Mouse (Mus musculus) layer of hippocampus, postnatal 14 days (tissue): ENCODE data around the gene Tlr8. TPM values are rescaled to one million over a fixed set of nuclear protein-coding genes. Genes with fewer than 3 reads are reported as not detected.
"Not testable (repeated sequence)": the region's sequence is repeated elsewhere in the genome, so short reads cannot be mapped to it uniquely, and the experiment has no call there.

Source experiments
- DNase-seq, 2 experiments: peaks; one replicate each; pipeline ENCODE4 v3.0.0; 2021 to 2022; ENCODE audit warnings: low spot score in 2 of 2, mixed read lengths in 1 of 2
- long read RNA-seq, 2 experiments: library from polyadenylated mRNA; stranded (forward); transcript quantifications; one replicate each; pipeline ENCODE4 v2.0.0; 2021
- total RNA-seq, 2 experiments: library from RNA; stranded (reverse); gene quantifications; 2 replicates each; pipeline ENCODE4 v1.2.3; 2021

Tlr8 gene
- under 1 TPM; 0.12 to 0.53 TPM for total RNA-seq
- long read RNA-seq, experiment 1, result 0 reads
- long read RNA-seq, experiment 2, result 0 reads

- DNase-seq, result no peak
Measured at GRCm38 (mm10) chrX:167264086-167264485, at the start of gene Tlr8. Gene Tlr8, minus strand, starts transcription at chrX:167264329.

DNA sequence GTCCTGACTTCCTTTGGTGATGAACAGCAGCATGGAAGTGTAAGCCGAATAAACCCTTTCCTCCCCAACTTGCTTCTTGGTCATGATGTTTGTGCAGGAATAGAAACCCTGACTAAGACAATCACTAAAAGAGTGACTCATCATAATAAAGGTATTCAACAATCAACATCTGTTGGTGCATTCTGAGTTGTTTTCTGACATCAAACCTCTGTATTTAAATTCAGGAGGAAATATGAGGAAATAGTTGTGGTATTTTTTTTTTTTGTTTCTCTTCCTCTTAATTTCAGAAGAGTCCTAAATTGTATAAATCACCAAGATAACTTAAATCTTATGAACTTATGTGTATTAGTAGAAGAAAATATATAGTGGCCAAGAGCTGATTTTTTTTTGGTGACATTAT lies 37.9 kb upstream of the Tlr8 start:
- DNase-seq, result not testable (repeated sequence)

GRCm38 (mm10) chrX:167276953-167277352 lies 12.8 kb upstream of the Tlr8 start:
- peak; percentile 50 to 77 for DNase-seq

GRCm38 (mm10) chrX:167276551-167276950 lies 12.4 kb upstream of the Tlr8 start:
- DNase-seq, result no peak

DNA sequence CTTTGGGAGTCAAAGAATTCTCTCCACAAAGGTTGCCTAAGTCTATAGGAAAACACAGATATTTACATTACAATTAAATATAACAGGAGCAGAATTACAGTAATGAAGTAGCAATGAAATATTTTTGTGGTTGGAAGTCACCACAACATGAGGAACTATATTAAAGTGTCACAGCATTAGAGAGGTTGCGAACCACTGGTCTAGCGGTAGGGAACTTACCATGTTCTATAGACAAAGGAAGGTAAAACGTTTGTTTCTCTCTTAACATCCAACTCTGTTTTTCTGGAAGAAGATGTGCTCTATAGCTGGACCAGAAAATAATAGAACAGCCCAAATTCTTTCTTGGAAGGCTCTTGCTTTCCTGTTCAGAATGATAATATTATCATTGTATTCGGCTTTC lies 599 bp downstream of the Tlr8 start:
- DNase-seq, result no peak

DNA sequence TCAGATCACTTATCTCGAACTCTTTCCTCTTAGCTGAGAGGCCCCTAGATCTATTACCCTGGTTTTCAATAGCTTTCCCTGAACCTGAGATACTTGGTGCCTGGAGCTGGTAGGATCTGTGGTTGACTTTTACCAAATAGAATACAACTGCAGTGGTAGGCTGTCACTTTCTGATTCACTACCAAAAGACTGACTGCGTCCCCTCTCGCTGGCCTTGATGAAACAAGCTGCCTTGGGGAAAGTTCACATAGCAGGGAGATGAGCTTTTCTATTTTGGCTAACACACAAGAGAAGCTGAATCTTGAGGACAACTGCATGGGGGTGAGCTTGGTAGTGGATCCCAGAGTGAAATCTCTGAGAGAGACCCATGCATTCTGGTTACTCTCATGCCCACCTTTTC lies 22.4 kb downstream of the Tlr8 start:
- no peak for DNase-seq

DNA sequence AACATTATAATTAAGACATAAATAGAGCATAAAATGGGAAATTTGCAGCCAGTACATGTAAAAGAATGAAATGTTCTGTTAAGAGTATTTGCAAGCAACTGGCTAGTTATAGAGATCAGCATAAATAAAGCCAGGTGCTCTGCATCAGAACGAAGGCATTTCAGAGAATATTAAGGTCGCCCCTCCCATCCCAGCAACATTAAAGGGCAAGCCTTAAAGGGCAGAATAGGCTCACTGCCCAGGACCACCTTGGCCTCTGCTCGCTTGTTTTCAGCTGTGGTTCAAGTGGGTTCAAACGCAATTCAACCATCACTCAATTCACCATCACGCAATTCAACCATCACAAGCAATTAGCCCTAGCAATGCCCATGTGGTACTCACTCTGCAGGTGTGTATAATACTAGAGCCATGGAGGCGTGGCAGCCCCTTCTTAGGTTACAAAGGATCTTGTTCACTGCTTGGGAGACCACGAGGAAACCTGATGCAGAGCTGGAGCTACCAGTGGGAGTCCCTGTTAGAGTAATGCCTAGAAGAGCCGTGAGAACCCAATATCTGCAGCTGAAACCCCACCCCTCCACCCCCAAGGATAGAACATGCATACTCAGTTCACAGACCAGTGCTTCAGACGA lies 24.7 kb downstream of the Tlr8 start:
- DNase-seq, result no peak

- peak; percentile 61 to 67 for DNase-seq
Measured at GRCm38 (mm10) chrX:167233104-167233687, 30.9 kb downstream of the Tlr8 start.

GRCm38 (mm10) chrX:167231150-167231549 lies 33.0 kb downstream of the Tlr8 start:
- no peak for DNase-seq

DNA sequence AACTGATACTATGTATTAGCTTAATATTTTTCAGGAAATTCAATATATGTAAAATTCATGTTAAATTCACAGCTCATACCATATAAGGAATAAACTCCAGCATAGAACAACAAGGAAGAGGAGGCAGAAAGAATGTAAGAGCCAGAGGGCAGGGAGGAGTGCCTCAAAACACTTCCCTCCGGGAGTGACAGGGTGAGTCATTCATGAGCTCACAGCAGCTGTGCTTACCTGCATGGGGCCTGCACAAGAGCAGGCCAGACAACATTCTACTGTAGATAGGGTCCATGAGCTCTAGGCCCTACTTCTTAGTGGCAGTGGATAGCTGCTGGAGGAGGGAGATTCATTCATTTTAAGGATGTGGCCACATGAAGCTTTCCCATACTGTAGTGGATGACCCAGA lies 34.3 kb downstream of the Tlr8 start:
- no peak for DNase-seq

DNA sequence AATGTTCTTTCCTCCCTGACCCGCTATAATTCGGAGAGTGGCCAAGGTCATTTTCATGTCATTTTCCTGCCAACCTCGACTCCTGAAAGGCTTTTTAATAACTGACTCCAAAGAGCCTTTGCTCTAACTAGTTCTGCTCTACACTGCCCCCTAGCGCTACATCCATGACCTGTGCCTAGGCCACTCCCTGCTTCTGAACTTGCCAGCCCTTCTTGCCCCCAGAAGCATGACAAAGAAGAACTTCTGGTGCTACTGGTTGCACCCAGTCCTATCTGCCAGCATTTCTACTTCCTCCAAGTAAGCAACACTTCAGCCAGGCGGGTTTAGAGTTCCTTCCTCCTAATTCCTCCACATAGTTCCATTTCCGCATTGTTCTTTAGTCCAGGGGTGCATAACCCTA lies 34.9 kb downstream of the Tlr8 start:
- no peak for DNase-seq

DNA sequence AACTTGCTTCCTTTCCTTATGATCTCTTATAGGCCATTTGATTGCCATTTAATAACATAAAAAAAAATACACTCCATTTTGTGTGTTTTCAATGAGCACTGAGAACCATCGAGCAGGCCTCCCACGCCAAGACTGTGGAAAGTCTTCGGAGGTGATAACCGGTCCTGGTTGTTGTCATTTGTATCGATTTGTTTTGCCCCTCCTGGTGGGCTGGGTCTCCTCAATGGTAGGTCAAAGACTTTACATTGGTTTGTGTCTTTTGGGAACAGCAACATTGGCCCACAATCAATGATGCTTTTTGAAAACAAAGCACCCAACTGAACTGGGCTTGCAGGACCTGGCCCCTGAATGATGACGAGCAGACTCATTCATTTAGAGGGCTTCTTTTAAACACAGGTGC lies 36.4 kb downstream of the Tlr8 start:
- no peak for DNase-seq

GRCm38 (mm10) chrX:167227138-167227537 lies 37.0 kb downstream of the Tlr8 start:
- DNase-seq, result no peak

GRCm38 (mm10) chrX:167226570-167226969 lies 37.6 kb downstream of the Tlr8 start:
- DNase-seq, result no peak

DNA sequence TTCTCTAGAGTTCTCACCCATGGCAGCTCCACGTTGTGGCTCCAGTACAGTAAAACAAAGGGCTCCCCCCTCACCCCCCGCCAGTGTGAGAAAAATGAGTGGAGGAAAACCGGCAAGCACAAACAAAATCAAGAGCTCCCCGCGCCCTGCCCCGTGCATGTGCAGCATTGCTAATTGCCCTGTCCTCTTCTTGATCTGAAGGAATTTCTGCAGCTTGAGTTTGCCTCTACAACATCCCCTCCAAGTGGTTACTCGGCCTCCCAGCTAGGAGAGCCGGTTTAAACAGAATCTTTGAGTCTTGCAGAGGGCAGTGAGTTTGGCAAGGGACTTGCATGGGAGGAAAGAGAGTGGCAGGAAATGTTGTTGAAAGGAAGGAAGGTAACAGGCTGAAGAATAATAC lies 51.4 kb downstream of the Tlr8 start:
- DNase-seq, result no peak

DNA sequence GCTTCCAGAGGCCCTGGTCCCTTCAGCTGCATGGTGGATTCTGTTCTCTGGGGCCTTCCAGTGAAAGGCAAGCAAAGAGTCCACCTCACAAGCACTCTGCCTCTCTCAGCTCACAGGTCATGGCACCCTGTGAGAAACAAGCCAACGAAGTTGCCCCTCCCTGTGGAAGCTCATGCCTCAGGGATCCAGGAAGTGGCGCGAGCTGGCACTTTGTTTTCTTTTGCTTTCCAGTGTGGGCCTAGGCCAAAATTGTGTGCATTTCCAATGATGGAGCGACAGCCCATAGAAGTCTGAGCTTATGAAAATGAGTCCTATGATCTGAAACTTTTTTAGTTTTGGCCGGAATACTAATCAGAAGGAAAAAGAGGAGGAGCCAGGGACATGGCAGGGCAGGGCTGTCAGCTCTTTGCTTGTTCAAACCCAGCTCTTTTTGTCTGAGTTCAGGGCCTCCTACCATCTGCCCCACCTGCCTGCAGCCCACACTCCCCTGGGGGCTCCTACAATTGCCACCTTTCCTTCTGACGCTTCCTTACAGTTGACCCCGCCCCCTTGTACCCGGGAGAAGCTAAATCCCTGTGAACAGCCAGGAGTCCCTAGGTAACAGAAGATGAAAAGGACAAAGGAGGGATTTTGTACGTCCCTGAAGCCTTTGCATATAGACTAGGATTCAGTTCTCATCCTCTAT lies 52.1 kb downstream of the Tlr8 start:
- DNase-seq, result no peak

- DNase-seq, result no peak
Measured at GRCm38 (mm10) chrX:167210319-167210728, 53.8 kb downstream of the Tlr8 start.

- DNase-seq, result no peak
Measured at GRCm38 (mm10) chrX:167209828-167210227, 54.3 kb downstream of the Tlr8 start.

- DNase-seq, result peak; percentile 79 to 85
Measured at GRCm38 (mm10) chrX:167208978-167209754, 55.0 kb downstream of the Tlr8 start, which contains the start of gene Tmsb4x. Gene Tmsb4x, minus strand, starts transcription at chrX:167209315.

DNA sequence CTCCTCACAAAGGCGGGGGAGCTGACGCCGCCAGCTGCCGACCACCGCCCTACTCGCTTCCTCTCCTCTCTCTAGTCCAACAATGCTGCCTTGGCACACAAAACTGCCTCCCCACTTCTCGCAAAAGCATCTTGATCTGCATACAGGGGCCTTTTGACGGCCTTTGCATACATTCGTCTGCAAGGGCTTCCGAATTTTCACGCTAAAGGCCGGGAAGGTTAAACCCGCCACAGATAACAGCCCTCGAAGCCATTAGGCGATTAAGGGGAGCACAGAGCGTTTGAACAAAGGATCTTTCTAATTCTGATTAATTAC lies 55.7 kb downstream of the Tlr8 start:
- peak in 1 of 2 experiments; percentile 21 for DNase-seq

DNA sequence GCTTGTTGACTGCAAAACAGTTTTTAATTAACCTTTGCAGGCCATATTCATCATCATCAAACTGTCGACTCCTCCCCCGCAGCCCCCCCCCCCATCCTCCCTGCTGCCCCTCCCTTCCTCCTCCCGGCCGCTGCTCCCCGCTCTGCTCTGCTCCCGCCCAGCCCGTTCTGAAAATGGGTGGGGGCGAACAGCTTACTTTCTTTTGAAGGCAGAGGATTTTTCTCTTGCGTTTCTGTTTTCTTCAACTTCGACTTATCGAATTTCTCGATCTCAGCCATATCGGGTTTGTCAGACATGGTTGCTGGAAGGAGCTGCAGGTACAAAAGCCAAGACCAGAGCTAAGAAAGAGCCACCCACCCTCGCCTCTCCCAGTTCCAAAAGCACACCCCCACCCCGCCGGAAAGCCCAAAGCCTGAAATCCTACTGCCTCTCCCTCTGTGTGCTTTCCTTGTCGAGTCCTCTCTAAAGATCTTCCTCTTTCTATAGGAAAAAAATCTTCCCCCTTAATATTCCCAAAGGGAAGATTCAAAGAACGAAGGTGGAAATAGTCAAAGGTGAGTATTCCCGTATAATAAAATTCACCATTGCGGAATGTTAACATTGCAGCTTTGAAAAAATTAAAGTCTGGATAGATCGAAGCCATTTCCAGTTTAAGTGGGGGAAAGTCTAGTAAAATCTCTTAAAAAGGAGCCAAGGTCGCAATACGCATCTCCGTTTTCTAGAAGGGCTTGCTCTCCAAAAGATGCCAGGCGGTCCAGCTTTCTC lies 56.2 kb downstream of the Tlr8 start:
- DNase-seq, result no peak
